Mouse (Mus musculus): ENCODE measurements at regions not wholly inside any gene's neighbourhood (a gene's known extent, or its start where the extent isn't known, plus 50 kb on each side); places are given as distances from the start of the nearest gene placed in this dataset.

- no peak for TF ChIP-seq CTCF (IDR thresholded peaks at IDR 0.05; ENCODE audit: insufficient read depth, low read length)
- no peak for TF ChIP-seq POLR2A (IDR thresholded peaks at IDR 0.05; ENCODE audit: borderline replicate concordance, extremely low read depth, low read depth, low read length)
Observed at GRCm38 (mm10) chr9:115526322-115526721, 216.1 kb upstream of the Stt3b start.
